Mouse (Mus musculus) spleen, adult 12 weeks (tissue): ENCODE data around the gene Cdk5.

Experiments used
- DNase-seq: peaks from one replicate; pipeline ENCODE4 v3.0.0; 2022; ENCODE audit warnings: low spot score

Cdk5 gene

DNA sequence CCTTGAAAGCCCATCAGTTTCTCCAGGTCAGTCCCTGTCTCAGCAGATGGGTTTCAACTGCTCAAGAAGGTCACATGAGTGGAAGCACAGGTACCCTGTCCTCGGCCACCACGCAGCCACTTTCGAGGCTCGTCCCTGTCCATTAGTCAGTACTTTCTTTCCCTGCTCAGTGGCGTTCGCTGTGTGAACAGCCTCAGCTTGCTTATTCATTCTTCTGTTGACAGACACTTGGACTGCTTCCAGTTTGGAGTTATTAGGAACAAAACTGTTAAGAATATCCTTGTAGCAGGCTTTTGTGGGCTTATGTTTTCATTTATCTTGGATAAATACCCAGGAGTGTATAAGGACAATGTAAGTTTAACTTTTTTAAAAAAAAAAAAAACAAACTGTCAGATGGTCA lies 49.1 kb downstream of the Cdk5 start:
- no peak for DNase-seq

DNA sequence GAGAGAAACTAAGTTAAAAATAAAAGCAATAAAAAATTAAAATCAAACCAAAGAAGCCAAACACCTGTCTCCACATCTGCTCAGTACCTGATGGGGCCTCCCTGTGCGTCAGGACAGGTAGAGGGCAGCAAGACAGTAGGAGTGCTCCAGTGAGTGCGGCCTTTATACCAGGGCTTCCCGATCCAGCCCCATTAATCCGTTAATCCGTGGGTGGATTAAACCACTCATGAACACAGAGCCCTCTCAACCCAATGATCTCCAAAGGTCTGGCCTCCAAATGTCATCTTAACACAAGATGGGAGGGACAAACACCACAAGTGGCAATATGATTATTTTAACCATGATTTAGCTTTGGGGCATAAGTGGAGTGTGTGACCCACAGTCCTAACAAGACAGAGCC lies 49.5 kb downstream of the Cdk5 start:
- DNase-seq, result no peak

DNA sequence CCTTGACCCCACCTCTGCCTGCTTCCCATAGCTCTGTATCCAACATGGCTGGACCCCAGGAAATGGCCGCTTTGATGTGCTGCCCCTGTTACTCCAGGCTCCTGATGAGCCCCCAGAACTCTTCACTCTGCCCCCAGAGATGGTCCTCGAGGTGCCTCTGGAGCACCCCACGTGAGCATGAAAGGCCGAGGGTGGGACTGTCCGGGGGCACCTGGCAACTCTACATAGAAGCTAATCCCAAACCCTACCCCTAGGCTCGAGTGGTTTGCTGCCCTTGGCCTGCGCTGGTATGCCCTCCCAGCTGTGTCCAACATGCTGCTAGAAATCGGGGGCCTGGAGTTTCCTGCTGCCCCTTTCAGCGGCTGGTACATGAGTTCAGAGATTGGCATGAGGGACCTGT lies 53.6 kb downstream of the Cdk5 start:
- no peak for DNase-seq
